Mouse (Mus musculus) heart, adult 2 months (tissue): Measurements from ENCODE around the gene Entr1.
A peak's percentile ranks its signal among the peaks of the same experiment; 100 is the strongest.

Source experiments
- CTCF ChIP-seq: fragments of 200-600 bp; IDR thresholded peaks from 2 replicates; pipeline ENCODE4 v1.8.1; 2022; ENCODE audit warnings: antibody characterized with exemption, mild to moderate bottlenecking, moderate library complexity
- EP300 ChIP-seq: fragments of 200-500 bp; IDR thresholded peaks from 2 replicates; pipeline ENCODE4 v1.6.1; 2011; ENCODE audit warnings: low read depth, low read length, control low read depth; ENCODE audit not compliant: insufficient read depth
- POLR2A ChIP-seq: fragments of 200-500 bp; IDR thresholded peaks from 2 replicates; pipeline ENCODE4 v1.6.1; 2011; ENCODE audit warnings: mild to moderate bottlenecking, low read depth, low read length, control low read depth; ENCODE audit not compliant: insufficient read depth

- TF ChIP-seq CTCF (no peak), POLR2A (peak; percentile 91), EP300 (peak; percentile 84; the same call in 1 of the 2 replicates)
Observed at GRCm38 (mm10) chr2:26339204-26339551, 49.9 kb downstream of the Entr1 start.
